Mouse (Mus musculus) lung, adult 2 months (tissue): ENCODE measurements around the gene Mrto4. TPM values are rescaled to one million over a fixed set of nuclear protein-coding genes. Genes with fewer than 3 reads are reported as not detected.

Source experiments
- DNase-seq: peaks from one replicate; pipeline ENCODE4 v3.0.0; 2022
- H3K4me1 ChIP-seq: fragments of 200-500 bp; 2 replicates; pipeline ENCODE4 v1.6.1; 2011; ENCODE audit warnings: low read length; ENCODE audit not compliant: control insufficient read depth, insufficient read depth
- H3K4me3 ChIP-seq: fragments of 200-500 bp; replicated peaks from 2 replicates; pipeline ENCODE3; 2011; ENCODE audit warnings: low read depth, mild to moderate bottlenecking, control low read depth, low read length; ENCODE audit errors: extremely low read depth
- CTCF ChIP-seq: fragments of 200-500 bp; IDR thresholded peaks from 2 replicates; pipeline ENCODE4 v1.5.1; 2011; ENCODE audit warnings: mild to moderate bottlenecking, low read length, control low read depth; ENCODE audit not compliant: insufficient read depth
- POLR2A ChIP-seq: fragments of 200-500 bp; IDR thresholded peaks from 2 replicates; pipeline ENCODE4 v1.6.1; 2011; ENCODE audit warnings: low read depth, mild to moderate bottlenecking, control low read depth, low read length, borderline replicate concordance; ENCODE audit errors: extremely low read depth
- WGBS: fragments of 180-500 bp; shearing (Covaris S2); methylation state at CpG from one replicate; pipeline ENCODE4 v1.1.7; 2018; 5-methylcytosine and 5-hydroxymethylcytosine counted together
- polyA plus RNA-seq: library from polyadenylated mRNA; depleted of rRNA; stranded (reverse); fragments of >200 nt; gene quantifications from 2 replicates; pipeline ENCODE4 v1.2.3, GENCODE M21; 2012

Mrto4 gene
- polyA plus RNA-seq, 1 experiment = 17.9 TPM

GRCm38 (mm10) chr4:139380207-139380748, 27.9 kb upstream of the Mrto4 start:
- TF ChIP-seq POLR2A = peak; percentile 62; the same call in 1 of the 2 replicates
- no peak for TF ChIP-seq CTCF
- under 1% methylated on average over 54 of the region's 54 CpGs for WGBS
- peaks cover 3% of the 10 kb centered on the region for H3K4me1 ChIP-seq

GRCm38 (mm10) chr4:139379719-139380118, 27.3 kb upstream of the Mrto4 start:
- Histone ChIP-seq H3K4me1 (peaks cover 3% of the 10 kb centered on the region), H3K4me3 (peak overlapping the region; percentile 99)
- WGBS = 10% methylated on average over 8 of the region's 8 CpGs
- no peak for DNase-seq
- TF ChIP-seq POLR2A (no peak), CTCF (no peak)

More at GRCm38 (mm10) chr4:139380207-139380748, 27.9 kb upstream of the Mrto4 start:
- peak overlapping the region; percentile 99 for H3K4me3 ChIP-seq
- peak; percentile 100 for DNase-seq

GRCm38 (mm10) chr4:139373531-139373930, 21.2 kb upstream of the Mrto4 start:
- Histone ChIP-seq H3K4me1 (no peaks in the 10 kb centered on the region), H3K4me3 (no peak overlapping the region)
- 84% methylated on average over 10 of the region's 10 CpGs for WGBS
- no peak for TF ChIP-seq CTCF
- TF ChIP-seq POLR2A = no peak
- no peak for DNase-seq

DNA sequence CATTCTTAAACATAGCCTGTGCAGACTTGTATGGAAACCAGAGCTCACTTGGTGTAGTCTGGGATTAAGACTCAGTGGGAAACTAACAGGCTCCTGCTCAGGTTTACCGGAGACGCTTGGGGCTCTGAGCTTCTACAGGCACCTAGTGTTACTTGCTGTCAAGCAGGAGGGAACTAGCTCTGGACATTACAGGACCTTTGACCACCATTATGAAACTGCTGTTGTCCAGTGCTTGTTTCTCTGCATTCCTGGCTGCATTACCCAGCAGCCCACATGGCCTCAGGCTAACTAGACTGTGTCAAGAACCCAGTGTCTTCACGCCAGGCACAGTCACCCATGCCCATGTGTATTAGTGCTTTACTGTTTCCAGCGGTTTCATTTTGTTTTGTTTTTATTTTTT, 20.8 kb upstream of the Mrto4 start:
- Histone ChIP-seq H3K4me3 (no peak overlapping the region), H3K4me1 (no peaks in the 10 kb centered on the region)
- WGBS = 92% methylated on average over 4 of the region's 4 CpGs
- no peak for TF ChIP-seq CTCF
- no peak for TF ChIP-seq POLR2A
- no peak for DNase-seq

DNA sequence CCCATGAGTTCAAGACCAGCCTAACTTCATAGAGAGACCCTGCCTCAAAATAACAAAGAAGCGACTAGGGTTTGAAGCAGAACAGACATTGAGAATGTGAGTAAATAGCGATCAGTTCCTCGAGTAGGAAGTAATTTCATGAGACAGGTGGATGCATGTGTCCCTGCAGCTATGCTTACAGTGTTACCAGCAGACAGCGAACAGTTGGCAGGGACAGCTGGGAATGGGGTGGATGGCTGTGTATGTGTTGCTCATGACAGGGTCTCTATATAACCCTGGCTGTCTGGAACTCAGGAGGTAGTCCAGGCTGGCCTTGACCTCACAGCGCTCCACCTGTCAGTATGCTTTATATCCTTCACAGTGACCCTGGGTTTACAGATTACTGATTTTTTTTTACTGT, 15.7 kb upstream of the Mrto4 start:
- TF ChIP-seq CTCF = no peak
- no peak for TF ChIP-seq POLR2A
- no peak for DNase-seq
- WGBS = 94% methylated on average over 5 of the region's 5 CpGs
- Histone ChIP-seq H3K4me3 (no peak overlapping the region), H3K4me1 (no peaks in the 10 kb centered on the region)

- 96% methylated on average over 3 of the region's 3 CpGs for WGBS
- TF ChIP-seq CTCF (no peak), POLR2A (no peak)
- H3K4me1 ChIP-seq = no peaks in the 10 kb centered on the region
- H3K4me3 ChIP-seq = no peak overlapping the region
- DNase-seq = no peak
Observed at GRCm38 (mm10) chr4:139367336-139367735, 15.0 kb upstream of the Mrto4 start.

- TF ChIP-seq CTCF (no peak), POLR2A (no peak)
- H3K4me1 ChIP-seq = 0 out of 2 replicates have a peak, but pooled peaks cover 3% of the 10 kb centered on the region
- 92% methylated on average over 11 of the region's 11 CpGs for WGBS
Observed at GRCm38 (mm10) chr4:139360761-139361548, 8.6 kb upstream of the Mrto4 start.

DNA sequence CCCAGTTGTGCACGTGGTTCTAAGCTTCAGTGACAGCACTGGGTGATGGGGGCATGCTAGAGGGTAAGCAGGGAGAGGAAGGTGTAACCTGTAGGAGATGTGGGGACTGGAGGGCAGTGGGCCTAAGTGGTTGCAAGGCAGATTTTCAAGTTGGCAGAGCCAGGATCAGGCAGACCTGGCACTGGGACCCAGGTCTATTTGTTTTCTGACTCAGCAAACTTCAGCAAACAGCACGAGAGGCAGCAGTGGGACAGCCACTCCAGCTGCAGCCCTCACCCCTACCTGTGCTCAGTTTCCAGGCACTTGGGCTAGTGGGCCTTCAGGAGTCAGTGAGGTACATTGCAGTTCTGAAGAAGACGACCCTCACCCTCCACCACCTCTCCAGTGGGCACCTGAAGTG, 4.8 kb upstream of the Mrto4 start:
- Histone ChIP-seq H3K4me3 (no peak overlapping the region), H3K4me1 (0 out of 2 replicates have a peak, but pooled peaks cover 3% of the 10 kb centered on the region)
- TF ChIP-seq CTCF (no peak), POLR2A (no peak)
- WGBS = 77% methylated on average over 3 of the region's 3 CpGs
- peak; percentile 17 for DNase-seq

More at GRCm38 (mm10) chr4:139360761-139361548, 8.6 kb upstream of the Mrto4 start:
- H3K4me3 ChIP-seq = no peak overlapping the region
- DNase-seq = no peak

DNA sequence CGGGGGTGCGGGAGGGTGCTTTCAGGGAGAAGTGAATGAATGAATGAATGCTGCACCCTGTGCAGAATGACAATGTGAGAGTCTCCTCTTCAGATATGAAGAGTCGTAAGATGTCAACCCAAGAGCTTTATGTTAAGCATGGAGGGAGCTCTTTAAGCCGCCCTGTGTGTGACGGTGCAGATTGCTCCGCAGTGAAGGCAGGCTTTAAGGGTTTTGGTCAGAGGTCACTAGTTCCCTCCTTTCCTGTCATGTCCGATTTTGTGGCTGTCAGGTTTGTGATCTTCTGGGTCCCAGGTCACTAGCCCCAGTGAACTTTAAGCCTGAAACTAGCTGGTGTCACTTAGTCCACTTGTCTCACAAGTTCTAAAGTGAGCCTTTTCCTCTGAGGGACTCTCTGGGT, 456 bp upstream of the Mrto4 start:
- TF ChIP-seq CTCF (no peak), POLR2A (no peak)
- under 1% methylated on average over 7 of the region's 7 CpGs for WGBS
- no peak for DNase-seq
- Histone ChIP-seq H3K4me3 (peak overlapping the region; percentile 81), H3K4me1 (peaks cover 11% of the 10 kb centered on the region)
